Mouse (Mus musculus): ENCODE measurements at regions not wholly inside any gene's neighbourhood (a gene's known extent, or its start where the extent isn't known, plus 50 kb on each side); places are given as distances from the start of the nearest gene placed in this dataset.
"Not testable (repeated sequence)": the region's sequence is repeated elsewhere in the genome, so short reads cannot be mapped to it uniquely, and the experiment has no call there.

DNA sequence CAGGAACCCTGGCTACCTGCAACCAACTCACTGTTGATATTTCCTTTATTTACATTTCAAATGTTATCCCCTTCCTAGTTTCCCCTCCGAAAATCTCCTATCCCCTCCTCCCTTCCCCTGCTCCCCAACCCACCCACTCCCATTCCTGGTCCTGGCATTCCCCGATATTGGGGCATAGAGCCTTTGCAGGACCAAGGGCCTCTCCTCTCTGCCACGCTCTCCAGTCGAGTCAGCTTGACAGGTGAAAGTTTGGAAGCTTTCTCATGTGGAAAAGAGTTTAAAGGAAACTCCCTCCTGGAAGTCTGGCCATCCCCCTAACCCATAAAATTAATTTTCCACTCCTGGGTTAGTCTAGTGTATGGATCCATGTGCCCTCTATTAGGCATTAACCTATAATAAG lies 229.9 kb downstream of the Samd9l start:
- H3K4me1 ChIP-seq (ENCODE audit: insufficient read depth); H3K27ac ChIP-seq (ENCODE audit: low read depth); DNase-seq; H3K27me3 ChIP-seq (ENCODE audit: insufficient read depth, low read length); H3K36me3 ChIP-seq (ENCODE audit: insufficient read depth); H3K9me3 ChIP-seq (ENCODE audit: low read depth, low read length); H3K9ac ChIP-seq; H3K4me3 ChIP-seq (ENCODE audit: low read depth, low read length); ATAC-seq (ENCODE audit: insufficient read depth); H3K4me2 ChIP-seq: not testable (repeated sequence)
- WGBS: 51% methylated on average over 3 of the region's 4 CpGs

GRCm38 (mm10) chr6:3166149-3166548 lies 233.2 kb downstream of the Samd9l start:
- not testable (repeated sequence) for H3K4me3 ChIP-seq (ENCODE audit: low read depth, low read length); H3K4me1 ChIP-seq (ENCODE audit: insufficient read depth); ATAC-seq (ENCODE audit: insufficient read depth)

GRCm38 (mm10) chr6:3151901-3152300 lies 247.5 kb downstream of the Samd9l start:
- H3K36me3 ChIP-seq (ENCODE audit: insufficient read depth); H3K4me3 ChIP-seq (ENCODE audit: low read depth, low read length); H3K27me3 ChIP-seq (ENCODE audit: insufficient read depth, low read length); H3K27ac ChIP-seq (ENCODE audit: low read depth); DNase-seq; H3K4me2 ChIP-seq; H3K9me3 ChIP-seq (ENCODE audit: low read depth, low read length); H3K9ac ChIP-seq; H3K4me1 ChIP-seq (ENCODE audit: insufficient read depth); ATAC-seq (ENCODE audit: insufficient read depth): not testable (repeated sequence)
- 49% methylated on average over 2 of the region's 2 CpGs for WGBS

More at GRCm38 (mm10) chr6:3166149-3166548, 233.2 kb downstream of the Samd9l start:
- H3K27ac ChIP-seq (ENCODE audit: low read depth); H3K9ac ChIP-seq; H3K9me3 ChIP-seq (ENCODE audit: low read depth, low read length); H3K36me3 ChIP-seq (ENCODE audit: insufficient read depth); H3K4me2 ChIP-seq; DNase-seq; H3K27me3 ChIP-seq (ENCODE audit: insufficient read depth, low read length): not testable (repeated sequence)
- WGBS: no CpG with 5 or more reads among the region's 1 CpGs

DNA sequence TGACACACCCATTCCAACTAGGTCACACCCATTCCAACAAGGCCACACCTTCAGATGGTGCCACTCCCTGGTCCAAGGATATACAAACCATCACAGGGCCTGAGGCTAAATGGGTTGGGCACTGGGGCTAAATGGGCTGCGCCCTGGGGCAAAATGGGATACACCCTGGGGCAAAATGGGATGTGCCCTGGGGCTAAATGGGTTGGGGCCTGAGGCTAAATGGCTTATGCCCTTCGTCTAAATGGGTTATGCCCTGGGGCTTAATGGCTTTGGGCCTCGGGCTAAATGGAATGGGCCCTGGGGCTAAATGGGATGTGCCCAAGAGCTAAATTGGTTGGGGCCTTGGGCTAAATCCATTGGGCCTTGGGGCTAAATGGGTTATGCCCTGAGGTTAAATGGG lies 261.5 kb downstream of the Samd9l start:
- not testable (repeated sequence) for H3K27ac ChIP-seq (ENCODE audit: low read depth); H3K4me3 ChIP-seq (ENCODE audit: low read depth, low read length); H3K9me3 ChIP-seq (ENCODE audit: low read depth, low read length); ATAC-seq (ENCODE audit: insufficient read depth); DNase-seq; H3K9ac ChIP-seq; H3K27me3 ChIP-seq (ENCODE audit: insufficient read depth, low read length); H3K36me3 ChIP-seq (ENCODE audit: insufficient read depth); H3K4me2 ChIP-seq; H3K4me1 ChIP-seq (ENCODE audit: insufficient read depth)
- 64% methylated on average over 3 of the region's 3 CpGs for WGBS

DNA sequence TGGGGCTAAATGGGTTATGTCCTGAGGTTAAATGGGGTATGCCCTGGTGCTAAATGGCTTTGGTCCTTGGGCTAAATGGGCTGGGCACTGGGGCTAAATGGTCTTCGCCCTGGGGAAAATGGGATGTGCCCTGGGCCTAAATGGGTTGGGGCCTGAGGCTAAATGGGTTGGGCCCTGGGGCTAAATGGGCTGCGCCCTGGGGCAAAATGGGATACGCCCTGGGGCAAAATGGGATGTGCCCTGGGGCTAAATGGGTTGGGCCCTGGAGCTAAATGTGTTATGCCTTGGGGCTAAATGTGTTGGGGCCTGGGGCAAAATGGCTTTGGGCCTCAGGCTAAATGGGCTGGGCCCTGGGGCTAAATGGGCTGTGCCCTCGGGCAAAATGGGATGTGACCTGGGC lies 265.6 kb downstream of the Samd9l start:
- H3K4me1 ChIP-seq (ENCODE audit: insufficient read depth); H3K4me3 ChIP-seq (ENCODE audit: low read depth, low read length); H3K36me3 ChIP-seq (ENCODE audit: insufficient read depth); H3K9me3 ChIP-seq (ENCODE audit: low read depth, low read length); DNase-seq; H3K9ac ChIP-seq; H3K27ac ChIP-seq (ENCODE audit: low read depth); H3K4me2 ChIP-seq; ATAC-seq (ENCODE audit: insufficient read depth); H3K27me3 ChIP-seq (ENCODE audit: insufficient read depth, low read length): not testable (repeated sequence)
- WGBS: 79% methylated on average over 4 of the region's 4 CpGs

- ATAC-seq (ENCODE audit: insufficient read depth); H3K4me2 ChIP-seq; H3K9ac ChIP-seq; H3K4me1 ChIP-seq (ENCODE audit: insufficient read depth); H3K4me3 ChIP-seq (ENCODE audit: low read depth, low read length); H3K36me3 ChIP-seq (ENCODE audit: insufficient read depth); H3K9me3 ChIP-seq (ENCODE audit: low read depth, low read length); DNase-seq; H3K27me3 ChIP-seq (ENCODE audit: insufficient read depth, low read length); H3K27ac ChIP-seq (ENCODE audit: low read depth): not testable (repeated sequence)
- WGBS: 0% methylated on average over 1 of the region's 3 CpGs
Measured at GRCm38 (mm10) chr6:3116296-3116695, 283.1 kb downstream of the Samd9l start.
